Mouse (Mus musculus): ENCODE data around the gene Unc50. TPM values are rescaled to one million over a fixed set of nuclear protein-coding genes. Genes with fewer than 3 reads are reported as not detected.

The Unc50 gene
- 10 to 100 TPM; 50.1 to 60.1 (median 56.9) TPM for total RNA-seq (2022)

DNA sequence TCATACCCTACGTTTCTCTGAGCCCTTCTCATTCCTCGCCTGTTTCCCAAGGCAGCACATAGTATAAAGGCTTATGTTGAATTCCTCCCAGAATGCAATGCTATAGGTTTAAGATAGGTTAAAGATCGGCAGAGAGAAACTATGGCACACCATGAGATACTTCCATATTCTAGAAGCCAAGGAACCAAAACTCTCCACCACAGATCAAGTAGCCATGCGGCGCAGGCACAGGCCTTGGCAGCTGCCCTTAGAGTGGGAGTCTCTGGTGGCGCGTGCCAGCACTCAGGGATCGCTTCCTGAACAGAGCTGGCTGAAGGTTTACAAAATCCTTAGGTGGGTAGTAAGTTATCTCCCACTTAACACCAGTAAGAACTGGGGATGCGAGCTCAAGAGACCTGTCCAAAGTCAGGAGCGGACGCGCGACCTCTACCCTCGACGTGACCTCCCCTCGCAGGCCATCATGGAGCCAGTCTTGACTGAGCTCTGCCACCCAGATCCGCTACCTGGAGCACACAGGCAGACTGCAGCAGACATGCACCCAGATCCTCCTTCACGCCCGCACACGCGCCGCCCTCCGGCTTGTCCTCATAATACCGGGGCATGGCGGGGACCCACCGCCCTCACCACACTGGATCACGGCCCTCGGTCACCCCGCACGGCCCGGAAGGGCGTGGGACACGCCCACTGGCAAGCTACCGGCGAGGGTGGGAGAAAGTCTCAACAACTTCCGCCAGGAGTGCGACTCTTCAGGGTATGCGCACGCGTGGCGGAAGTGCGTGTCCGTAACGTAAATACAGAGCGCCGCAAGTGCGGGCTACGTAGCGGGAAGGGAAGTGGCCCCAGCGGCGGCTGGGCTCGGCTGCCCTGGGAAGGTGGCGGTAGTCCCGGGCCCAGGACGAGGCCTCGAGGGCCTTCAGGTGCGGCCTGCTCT, at the start of gene Unc50, which contains the start of gene Coa5:
Gene Unc50 (plus strand): TSS at position 774 of the 931 bp plus-strand sequence.
Gene Coa5 (minus strand): TSS at position 738 of the 931 bp plus-strand sequence.
- DNase-seq (ENCODE audit: low spot score in 2 of 2), result peak; percentile 93 to 94

DNA sequence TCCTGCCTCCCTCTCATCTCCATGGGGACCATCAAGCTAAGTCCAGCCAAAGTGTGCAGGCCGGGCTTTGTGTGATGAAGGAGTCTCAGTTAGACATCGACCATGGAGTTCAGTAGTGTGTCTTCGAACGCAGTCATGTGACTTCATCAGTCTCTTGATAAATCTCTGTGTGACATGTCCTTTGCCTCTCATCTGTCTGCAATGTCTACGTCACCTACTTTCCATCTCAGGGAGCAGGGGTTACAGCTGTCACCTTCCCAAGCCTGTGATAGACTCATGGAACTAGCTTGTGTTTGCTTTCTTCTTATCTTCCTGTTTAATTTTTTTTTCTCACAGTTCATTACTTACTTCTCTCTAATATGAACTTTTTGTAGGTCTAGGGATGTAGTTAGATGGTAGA, 49.0 kb upstream of the Unc50 start:
- DNase-seq (ENCODE audit: low spot score in 2 of 2), result no peak

DNA sequence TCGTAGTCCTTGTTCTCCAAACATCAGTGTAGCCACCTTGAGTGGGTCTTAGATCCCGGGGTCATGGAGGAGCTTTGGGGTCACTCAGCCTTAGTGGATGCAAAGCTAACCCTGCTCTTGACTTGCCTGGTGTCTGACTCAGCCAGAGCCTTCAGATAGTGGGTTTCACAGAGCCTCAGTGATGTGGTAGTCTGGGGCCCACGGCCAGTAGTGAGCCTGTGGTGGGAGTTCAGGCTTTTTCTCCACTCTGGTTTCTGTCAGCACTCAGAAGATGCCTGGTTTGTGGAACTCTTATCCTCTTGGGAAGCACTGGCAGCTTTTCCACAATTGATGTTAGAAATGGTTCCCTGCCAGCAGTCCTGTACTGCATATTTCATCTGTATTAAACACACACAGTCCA, 45.6 kb upstream of the Unc50 start:
- DNase-seq (ENCODE audit: low spot score in 2 of 2), result no peak

DNA sequence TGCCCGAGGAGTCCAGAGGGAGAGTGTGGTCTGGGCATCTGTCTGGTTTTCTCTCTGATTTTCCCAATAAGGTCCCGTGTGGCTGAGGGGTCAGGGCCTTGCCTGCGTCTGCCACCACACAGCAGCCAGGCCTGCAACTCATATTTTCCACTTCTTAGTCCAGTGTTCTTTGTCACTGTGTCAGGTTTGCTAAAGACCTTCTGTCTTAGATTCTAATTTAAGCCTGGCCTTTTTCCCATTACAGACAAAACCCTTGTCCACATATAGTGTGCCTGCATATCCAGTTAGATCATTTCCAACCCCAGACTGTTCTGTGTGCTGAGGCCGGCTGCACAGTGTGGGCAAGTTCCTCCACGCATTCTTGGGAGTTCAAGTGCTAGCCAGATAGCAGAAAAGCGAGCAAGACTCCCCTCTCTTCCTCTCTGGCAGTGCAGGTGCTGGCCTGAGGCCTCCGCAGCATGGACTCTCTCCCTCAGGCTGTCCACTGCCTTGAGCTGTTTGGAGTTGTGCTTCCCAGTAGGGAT, 43.4 kb upstream of the Unc50 start:
- DNase-seq (ENCODE audit: low spot score in 2 of 2), result no peak

DNA sequence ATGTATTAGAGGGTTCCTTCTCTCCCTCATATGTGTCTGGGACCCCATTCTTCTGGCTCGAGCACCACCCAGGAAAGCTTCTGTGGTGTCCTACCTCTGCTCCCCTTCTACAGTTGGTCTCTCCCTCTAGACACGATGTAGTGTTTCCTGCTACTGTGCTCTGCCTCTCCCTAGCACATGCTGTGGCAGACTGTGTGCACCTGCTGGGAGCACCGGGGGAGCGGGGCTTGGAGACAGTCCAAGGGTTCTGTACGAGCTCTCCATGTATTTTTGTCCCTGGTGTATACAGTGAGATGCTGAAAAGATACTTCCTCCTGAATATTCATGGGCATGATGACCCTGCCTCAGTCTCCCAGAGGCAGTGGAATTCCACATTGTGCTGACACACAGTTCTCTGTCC, 36.8 kb upstream of the Unc50 start:
- peak; percentile 46 to 50 for DNase-seq (ENCODE audit: low spot score in 2 of 2)

DNA sequence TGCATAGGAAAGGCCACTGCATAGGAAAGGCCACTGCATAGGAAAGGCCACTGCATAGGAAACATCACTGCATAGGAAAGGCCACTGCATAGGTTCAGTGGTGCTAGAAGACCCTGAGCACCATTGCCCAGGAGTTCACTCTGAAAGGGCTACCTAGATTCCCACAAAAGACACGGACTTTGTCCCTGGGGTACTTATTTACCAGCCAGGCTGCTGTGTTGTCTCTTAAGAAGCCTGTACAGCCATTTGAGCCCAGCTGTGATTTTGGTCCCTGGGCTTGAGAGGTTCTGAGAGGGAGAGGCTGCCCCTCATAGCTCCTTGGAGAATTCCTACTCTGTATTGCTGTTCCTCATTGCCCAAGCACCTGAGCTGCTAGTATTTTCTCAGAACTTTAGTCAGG, 33.5 kb upstream of the Unc50 start:
- DNase-seq (ENCODE audit: low spot score in 2 of 2), result no peak

DNA sequence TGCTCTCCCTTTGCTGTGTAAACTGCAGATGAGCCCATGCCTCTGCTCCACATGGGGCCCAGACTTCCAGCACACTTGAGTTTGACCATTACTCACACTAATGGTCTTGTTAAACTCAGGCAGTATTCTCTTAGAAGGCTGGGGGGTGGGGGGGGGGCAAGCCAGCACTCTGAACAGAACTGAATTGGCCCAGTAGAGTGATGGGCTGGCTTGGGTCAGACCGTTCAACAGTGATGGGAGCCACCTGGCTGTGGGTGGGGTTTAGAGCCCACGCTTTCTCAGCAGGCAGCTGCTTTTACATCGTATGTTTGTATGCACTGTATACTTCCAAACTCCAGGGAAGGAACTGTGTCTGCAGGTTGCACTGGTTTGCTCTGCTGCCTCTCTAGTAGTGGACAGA, 31.0 kb upstream of the Unc50 start:
- DNase-seq (ENCODE audit: low spot score in 2 of 2), result no peak

DNA sequence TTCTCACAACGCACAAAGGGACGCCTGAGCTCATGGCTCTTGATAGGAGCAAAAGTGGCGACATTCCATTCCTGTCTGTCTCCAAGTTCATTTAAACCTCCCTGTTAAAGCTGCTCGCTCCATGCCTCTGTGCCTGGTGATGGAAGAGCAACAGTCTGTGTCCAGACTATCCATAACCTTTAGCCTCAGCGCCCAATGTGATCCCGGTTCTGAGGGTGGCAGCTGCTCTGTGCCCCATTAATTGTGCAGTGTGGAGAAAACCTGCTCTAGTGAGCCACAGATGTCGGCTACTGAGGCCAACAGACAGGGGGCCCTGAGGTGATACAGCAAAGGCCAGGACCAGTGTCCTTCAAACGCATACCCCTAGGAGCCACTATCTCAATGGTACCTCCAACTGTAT, 30.2 kb upstream of the Unc50 start:
- no peak for DNase-seq (ENCODE audit: low spot score in 2 of 2)

DNA sequence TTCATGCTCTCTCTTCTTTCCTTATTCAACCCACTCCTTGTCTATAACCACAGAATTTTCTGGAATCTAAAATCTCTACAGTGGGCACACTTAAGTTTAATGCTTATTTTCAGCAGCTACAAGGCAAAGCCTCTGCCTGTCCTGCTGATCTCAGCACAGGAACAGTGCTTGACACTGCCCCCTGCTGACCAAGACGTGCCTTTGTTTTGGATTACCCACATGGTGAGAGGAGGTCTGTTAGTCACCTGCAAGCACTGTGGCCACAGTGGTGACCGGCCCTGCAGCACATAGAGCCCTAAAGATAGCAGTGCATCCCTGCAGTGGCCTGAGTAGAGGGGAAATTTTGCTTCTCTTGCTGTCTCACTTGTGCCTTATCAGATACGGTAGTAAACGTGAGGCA, 28.3 kb upstream of the Unc50 start:
- peak; percentile 60 to 62 for DNase-seq (ENCODE audit: low spot score in 2 of 2)

DNA sequence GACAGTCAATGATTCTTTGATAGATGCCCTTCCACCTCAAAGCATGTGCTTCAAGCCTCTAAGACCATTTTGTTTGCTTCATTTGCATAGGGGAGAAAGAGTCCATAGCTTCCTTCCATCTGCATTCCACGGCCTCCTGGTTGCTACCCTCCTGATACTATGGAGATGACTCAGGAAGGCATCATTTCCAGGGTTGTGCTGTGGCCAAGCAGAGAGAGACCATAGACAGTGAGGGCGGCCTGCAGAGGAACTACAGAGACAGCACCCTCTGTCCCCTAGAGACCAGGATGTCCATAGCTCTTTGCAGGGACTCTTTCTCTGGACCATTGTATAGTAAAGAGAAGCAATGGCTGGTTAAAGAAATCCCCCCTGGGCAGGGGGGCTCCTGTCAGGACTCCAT, 24.8 kb upstream of the Unc50 start:
- DNase-seq (ENCODE audit: low spot score in 2 of 2), result no peak

DNA sequence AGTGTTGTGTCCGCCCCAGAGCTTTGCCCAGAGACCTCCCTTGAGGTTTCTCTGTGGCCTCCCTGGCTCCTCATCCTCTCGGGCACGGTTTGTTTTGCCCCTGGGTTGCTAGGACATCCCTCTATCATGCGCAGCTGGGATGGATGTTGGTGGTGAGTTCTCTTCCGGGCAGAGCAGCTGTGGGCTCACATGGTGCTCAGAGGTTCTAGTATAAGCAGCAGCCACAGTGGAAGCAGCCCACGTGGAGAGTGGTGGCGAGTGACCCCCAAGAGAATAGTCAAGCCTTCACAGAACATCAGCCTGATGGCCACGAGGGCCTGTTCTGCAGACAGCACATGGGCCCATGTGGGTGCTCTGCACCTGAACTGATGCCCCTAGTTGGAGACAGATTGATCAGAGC, 22.7 kb upstream of the Unc50 start:
- no peak for DNase-seq (ENCODE audit: low spot score in 2 of 2)

DNA sequence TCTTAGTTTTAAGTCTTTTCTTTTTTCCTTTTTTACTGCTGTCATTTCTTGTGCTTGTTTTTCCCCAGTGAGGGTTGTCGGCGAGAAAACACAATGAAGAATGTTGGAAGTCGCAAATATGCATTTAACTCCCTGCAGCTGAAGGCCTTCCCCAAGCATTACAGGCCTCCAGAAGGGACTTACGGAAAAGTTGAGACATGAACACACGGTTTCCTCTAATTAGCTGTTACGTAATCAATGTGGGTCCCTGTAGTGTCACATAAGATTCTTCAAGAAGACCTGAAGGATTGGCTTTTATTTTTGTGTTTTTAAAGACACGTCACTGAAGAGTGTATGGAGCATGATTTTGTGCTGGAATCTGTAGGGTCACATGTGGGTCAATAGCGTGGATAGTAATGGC, 21.9 kb upstream of the Unc50 start:
- no peak for DNase-seq (ENCODE audit: low spot score in 2 of 2)

DNA sequence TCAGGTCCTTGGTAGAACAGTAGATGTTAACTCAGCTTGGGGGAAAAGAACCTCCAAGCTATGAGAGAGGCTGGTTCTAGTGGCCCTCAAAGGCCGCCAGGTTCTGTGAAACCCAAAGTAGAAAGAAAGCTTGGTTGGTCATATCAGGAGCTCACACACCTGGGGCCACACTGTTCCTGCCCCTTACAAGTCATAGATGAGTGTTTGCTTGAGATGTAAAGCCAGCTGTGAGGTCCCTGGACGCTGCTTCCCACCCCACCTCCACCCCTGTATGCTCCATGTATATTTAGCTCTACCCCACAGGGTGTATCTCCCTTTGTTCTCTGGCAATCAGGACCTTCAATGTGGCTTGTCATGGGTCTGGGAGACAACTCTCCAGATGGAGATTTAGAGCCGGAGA, 21.3 kb upstream of the Unc50 start:
- DNase-seq (ENCODE audit: low spot score in 2 of 2), result no peak

DNA sequence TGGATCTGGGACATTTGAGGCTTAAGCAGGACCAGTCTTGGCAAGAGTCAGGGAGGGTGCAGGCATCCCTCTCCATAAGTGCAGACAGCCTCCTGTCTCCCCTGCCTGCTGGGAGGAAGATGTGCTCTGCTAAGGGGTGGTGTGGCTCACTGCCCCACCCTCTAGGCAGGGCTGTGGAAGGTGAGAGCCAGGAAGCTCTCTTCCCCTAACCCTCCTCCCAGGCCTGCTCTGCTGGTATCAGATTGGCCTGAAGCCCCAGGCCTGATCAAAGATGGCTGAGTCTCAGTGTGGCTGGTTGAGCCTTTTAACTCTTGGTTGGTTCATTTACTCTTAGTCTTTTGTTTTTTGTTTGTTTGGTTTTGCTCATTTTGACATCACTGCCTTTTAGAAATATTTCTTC, 20.3 kb upstream of the Unc50 start:
- no peak for DNase-seq (ENCODE audit: low spot score in 2 of 2)

DNA sequence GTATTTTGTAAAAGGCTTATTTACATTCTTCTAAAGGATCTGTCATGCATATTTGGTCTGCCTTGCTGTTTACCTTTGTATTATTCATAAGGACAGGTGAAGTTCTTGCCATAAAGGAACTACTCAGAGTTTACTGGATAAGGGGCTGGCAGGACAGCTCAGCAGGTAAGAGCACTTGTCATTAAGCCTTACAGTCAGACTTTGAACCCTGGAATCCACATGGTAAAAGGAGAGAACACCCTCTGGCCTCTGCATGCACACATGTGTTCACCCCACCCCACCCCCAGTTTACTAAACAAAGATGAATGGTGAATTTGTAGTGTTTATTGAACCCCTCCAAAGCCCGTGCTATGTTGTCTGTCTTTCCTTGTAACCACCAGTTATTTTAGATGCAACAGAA, 14.5 kb upstream of the Unc50 start:
- DNase-seq (ENCODE audit: low spot score in 2 of 2), result no peak

DNA sequence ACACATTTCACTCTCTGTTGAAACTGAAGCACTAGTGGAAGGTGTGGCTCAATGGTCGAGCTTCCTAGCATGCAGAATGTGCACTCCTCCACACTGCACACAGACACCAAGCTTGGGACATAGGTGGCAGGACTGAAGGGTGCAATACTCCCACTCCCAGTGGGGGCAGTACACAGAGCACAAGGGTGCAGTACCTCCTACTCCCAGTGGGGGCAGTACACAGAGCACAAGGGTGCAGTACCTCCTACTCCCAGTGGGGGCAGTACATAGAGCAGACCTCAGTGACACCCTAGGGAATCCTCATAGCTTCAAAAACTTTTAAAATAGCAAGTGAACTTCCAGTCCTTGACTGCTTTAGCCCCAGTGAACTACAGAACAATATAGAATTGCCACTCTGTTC, 10.5 kb upstream of the Unc50 start:
- DNase-seq (ENCODE audit: low spot score in 2 of 2), result peak in 1 of 2 experiments; percentile 40

DNA sequence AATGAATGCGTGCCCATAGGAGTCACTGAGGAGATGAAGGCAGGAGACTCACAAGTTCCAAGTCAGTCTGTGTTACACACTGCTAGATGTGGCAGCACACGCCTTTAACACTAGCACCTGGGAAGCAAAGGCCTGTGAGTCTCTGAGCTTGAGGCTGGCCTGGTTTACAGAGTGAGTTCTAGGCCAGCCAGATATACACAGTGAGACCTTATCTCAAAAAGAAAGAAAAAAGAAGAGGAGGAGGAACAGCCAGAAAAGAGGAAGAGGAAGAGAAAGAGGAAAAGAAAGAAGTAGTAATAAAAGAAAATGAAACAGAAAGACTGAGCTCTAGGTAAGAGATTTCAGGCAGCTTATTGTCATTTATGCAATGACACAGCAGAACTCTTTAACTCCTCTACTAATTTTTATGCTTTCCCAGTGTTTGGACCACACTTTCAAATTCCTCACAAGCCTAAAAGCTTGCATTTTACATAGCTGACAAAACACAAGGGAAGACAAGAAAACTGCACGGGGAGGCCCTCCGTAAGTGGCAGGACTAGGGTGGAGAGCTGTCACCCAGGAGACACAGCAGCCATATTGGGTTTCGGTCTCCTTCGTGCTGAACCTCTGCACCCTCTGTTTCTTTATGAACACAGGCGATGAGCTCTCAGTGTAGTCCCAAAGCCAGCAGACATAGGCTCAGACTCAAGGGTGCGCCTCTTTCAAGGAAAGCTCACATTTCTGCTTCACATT, 2.6 kb upstream of the Unc50 start:
- no peak for DNase-seq (ENCODE audit: low spot score in 2 of 2)

DNA sequence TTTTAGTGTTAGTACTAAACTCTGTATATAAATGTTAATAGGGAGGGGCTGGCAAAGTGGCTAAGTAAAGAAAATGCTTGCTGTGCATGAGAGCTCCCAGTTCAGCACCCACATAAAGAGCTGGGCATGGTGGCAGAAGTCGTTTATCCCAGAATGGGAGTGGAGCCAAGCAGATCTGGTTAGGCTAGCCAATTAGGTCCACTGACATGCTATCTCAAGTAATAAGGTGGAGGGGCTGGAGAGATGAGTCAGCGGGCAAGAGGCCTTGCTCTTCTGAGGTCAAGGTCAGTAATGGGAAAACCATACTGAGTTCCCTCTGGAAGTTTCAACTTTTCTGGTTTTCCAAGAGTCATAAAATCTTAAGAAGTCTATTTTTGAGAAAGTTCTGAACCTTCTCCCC, 1.0 kb upstream of the Unc50 start:
- no peak for DNase-seq (ENCODE audit: low spot score in 2 of 2)

DNA sequence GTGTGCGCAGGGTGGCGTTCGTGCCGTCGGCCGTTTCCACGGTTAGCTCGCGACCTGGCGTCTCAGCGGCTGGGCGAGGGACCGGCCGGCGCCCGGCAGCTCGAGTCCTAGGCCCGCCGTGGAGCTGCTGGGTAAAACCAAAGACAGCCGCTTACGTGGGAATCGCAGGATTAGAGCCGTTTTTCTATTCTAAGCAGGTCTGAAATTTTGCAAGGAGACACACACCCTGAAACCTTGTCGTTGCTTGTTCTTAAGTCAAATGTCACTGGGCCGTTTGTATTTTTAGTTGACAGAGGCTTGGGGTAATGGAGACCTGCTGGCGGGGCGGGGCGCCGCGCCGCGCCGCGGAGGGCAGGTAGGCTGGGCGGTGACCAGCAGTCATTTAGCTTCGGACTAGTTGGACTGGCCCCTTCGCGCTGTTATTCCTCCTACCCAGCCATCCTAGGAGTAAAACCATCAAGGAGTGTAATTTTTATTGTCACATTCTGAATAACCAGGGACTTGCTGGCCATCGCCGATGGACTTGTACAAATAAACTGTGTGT, 430 bp downstream of the Unc50 start:
- DNase-seq (ENCODE audit: low spot score in 2 of 2), result no peak

DNA sequence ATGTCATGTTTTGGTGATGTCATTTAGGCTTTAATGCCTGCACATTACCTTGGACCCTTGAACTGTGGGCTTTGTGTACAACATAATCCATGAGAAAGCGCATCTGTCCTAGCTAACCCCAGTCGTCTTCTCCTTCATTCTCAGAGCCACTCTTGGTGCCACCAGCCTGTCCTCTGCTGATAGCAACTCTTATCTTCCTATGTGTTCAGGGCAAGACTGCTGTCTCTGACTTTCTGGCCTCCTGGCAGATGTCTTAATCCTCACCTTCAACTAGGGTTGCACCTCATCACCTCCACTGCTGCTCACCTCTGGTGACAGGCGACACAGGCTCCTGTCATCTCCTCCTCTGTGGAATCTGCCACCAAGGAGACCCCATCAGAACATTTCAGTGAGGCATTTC, 6.5 kb downstream of the Unc50 start:
- no peak for DNase-seq (ENCODE audit: low spot score in 2 of 2)

DNA sequence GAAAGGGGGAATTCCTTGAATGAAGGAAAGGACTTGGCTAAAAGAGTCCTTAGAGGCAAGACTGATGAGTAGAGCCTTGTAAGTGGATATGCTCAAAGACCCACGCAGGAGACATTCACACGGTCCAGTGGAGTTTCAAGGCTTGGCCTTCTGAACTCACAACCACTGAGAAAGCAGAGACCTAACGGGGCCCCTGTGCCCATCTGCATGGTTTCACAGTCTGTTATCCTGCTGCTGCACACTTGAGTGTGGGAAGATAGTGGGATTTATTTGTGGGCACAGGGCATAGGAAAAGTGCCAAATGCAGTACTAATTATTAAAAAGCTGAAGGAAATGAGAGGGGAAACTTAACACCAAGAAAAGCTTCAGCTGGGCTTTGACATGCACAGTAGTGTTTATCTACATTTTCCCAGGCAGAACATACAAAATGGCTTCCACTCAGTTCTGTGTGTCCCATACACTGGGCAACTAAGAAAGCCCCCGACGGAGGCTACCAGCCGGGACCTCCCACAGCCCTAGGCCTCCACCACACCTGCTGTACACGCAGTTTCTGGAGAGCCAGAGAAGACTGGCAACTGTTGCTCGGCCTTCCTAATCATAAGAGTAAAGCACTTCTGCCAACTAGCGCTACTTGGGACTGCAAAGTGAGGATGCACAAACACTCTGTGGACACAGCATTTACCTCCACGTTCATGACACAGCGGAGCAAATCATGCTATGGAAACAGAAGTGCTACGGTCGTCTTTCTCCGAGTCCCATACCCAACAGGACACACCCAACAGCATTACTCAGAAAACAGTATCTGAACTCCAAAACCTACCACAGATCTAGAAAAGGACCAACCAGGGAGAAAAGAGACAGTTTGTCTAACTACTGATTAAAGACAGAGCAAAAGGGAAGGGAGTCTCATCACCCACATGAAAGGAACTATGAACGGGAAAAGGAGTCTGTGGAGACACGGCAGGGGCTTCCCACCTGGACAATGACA, 13.2 kb downstream of the Unc50 start:
- no peak for DNase-seq (ENCODE audit: low spot score in 2 of 2)

All from layer of hippocampus, adult 8-10 months (tissue).